Mouse (Mus musculus) megakaryocyte, embryonic 14.5 days (primary cell): ENCODE measurements around the gene Sprr2f.

ENCODE experiments used
- FLI1 ChIP-seq: IDR thresholded peaks from 2 replicates; pipeline ENCODE4 v1.6.1; 2012; ENCODE audit warnings: low read length, inconsistent platforms, mixed read lengths
- GATA1 ChIP-seq: IDR thresholded peaks from 3 replicates; pipeline ENCODE4 v1.6.1; 2012; ENCODE audit warnings: mixed read lengths, low read length, inconsistent platforms, borderline replicate concordance

- no peak for TF ChIP-seq GATA1
- no peak for TF ChIP-seq FLI1
Measured at GRCm38 (mm10) chr3:92407691-92408090, 42.7 kb downstream of the Sprr2f start, which contains the start of gene Sprr2i.
